Mouse (Mus musculus) limb, embryonic 10.5 days (tissue): ENCODE measurements at regions not wholly inside any gene's neighbourhood (a gene's known extent, or its start where the extent isn't known, plus 50 kb on each side); places are given as distances from the start of the nearest gene placed in this dataset.

ENCODE experiments used
- DNase-seq: peaks from one replicate; pipeline ENCODE4 v3.0.0-alpha.2; 2017; ENCODE audit warnings: low spot score
- H3K27ac ChIP-seq: fragments of 300-500 bp; sonication (generic); 2 replicates; pipeline ENCODE4 v1.5.1; 2016; ENCODE audit warnings: mild to moderate bottlenecking
- H3K27me3 ChIP-seq: fragments of 300-500 bp; sonication (generic); 2 replicates; pipeline ENCODE4 v1.6.1; 2016; ENCODE audit warnings: low read depth, mild to moderate bottlenecking; ENCODE audit not compliant: poor library complexity, severe bottlenecking
- H3K36me3 ChIP-seq: fragments of 300-500 bp; sonication (generic); 2 replicates; pipeline ENCODE4 v1.6.1; 2016; ENCODE audit warnings: mild to moderate bottlenecking, moderate library complexity
- H3K4me1 ChIP-seq: fragments of 300-500 bp; sonication (generic); 2 replicates; pipeline ENCODE4 v1.6.1; 2016
- H3K4me3 ChIP-seq: fragments of 300-500 bp; sonication (generic); 2 replicates; pipeline ENCODE4 v1.5.1; 2016; ENCODE audit warnings: mild to moderate bottlenecking, moderate library complexity
- H3K9me3 ChIP-seq: fragments of 300-500 bp; sonication (generic); replicated peaks from 2 replicates; pipeline ENCODE4 v1.6.1; 2016; ENCODE audit warnings: mild to moderate bottlenecking
- whole genome bisulfite sequencing: fragments of 180-500 bp; shearing (Covaris S2); methylation state at CpG from one replicate; pipeline ENCODE4 v1.1.7; 2016; 5-methylcytosine and 5-hydroxymethylcytosine counted together

GRCm38 (mm10) chr1:152174464-152174863 lies 84.5 kb upstream of the 1700025G04Rik start:
- 91% methylated on average over 4 of the region's 4 CpGs for WGBS
- Histone ChIP-seq H3K27ac (no peak overlapping the region), H3K4me1 (peaks cover 10% of the 10 kb centered on the region), H3K4me3 (no peak overlapping the region), H3K27me3 (no peaks in the 10 kb centered on the region), H3K36me3 (no peaks in the 10 kb centered on the region), H3K9me3 (no peaks in the 10 kb centered on the region)
- no peak for DNase-seq

GRCm38 (mm10) chr1:152171034-152171790 lies 81.3 kb upstream of the 1700025G04Rik start:
- 87% methylated on average over 16 of the region's 16 CpGs for WGBS
- no peaks in the 10 kb centered on the region for H3K36me3 ChIP-seq
- no peak overlapping the region for H3K27ac ChIP-seq
- H3K27me3 ChIP-seq = no peaks in the 10 kb centered on the region
- DNase-seq = no peak
- H3K4me3 ChIP-seq = no peak overlapping the region
- H3K9me3 ChIP-seq = no peaks in the 10 kb centered on the region
- H3K4me1 ChIP-seq = peaks cover 11% of the 10 kb centered on the region

DNA sequence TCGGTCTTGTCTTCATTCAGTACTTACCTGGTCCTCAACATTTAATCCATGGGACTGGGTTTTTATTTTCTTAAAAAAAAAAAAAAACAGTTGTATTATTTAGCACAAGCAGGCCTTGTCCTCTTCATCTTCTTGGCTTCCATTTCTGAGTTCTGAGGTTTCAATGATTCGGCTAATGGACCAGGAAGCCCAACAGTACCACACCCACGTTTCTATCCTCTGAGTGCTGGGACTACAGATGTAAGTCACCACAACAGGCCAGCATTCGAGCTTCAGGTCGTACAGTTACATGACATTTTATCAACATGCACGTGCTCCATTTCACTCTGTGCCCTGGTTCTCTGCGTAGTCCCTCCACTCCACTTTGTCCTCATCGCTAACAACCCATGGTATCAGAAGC lies 80.7 kb upstream of the 1700025G04Rik start:
- DNase-seq = no peak
- Histone ChIP-seq H3K27me3 (no peaks in the 10 kb centered on the region), H3K4me1 (peaks cover 11% of the 10 kb centered on the region), H3K36me3 (no peaks in the 10 kb centered on the region), H3K27ac (no peak overlapping the region), H3K9me3 (no peaks in the 10 kb centered on the region), H3K4me3 (no peak overlapping the region)
- 91% methylated on average over 8 of the region's 8 CpGs for WGBS

DNA sequence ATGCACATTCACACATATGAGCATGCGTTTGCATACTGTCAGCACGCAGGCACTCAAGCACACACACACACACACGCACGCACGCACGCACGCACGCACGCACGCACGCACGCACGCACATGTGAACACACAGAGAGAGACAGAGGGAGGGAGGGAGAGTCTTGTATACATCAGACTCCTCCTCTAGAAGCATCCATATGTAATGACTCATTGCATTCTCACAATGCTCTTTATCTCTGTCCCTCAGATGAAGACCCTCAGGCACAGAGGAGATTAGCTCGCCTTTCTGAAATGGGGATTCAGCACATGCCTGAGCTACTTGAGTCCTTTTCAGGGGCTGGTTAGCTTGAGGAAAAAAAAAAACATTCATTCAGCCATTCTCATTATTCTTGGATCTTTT lies 79.6 kb upstream of the 1700025G04Rik start:
- H3K27ac ChIP-seq = no peak overlapping the region
- DNase-seq = no peak

GRCm38 (mm10) chr1:152168284-152168683 lies 78.4 kb upstream of the 1700025G04Rik start:
- no peaks in the 10 kb centered on the region for H3K36me3 ChIP-seq
- no peak overlapping the region for H3K4me3 ChIP-seq
- no peak for DNase-seq
- H3K4me1 ChIP-seq = peaks cover 19% of the 10 kb centered on the region
- H3K27ac ChIP-seq = no peak overlapping the region
- no peaks in the 10 kb centered on the region for H3K27me3 ChIP-seq
- no peaks in the 10 kb centered on the region for H3K9me3 ChIP-seq
- WGBS = 80% methylated on average over 4 of the region's 4 CpGs

More for the DNA sequence above, 79.6 kb upstream of the 1700025G04Rik start:
- Histone ChIP-seq H3K36me3 (no peaks in the 10 kb centered on the region), H3K9me3 (no peaks in the 10 kb centered on the region), H3K4me1 (peaks cover 19% of the 10 kb centered on the region), H3K4me3 (no peak overlapping the region), H3K27me3 (no peaks in the 10 kb centered on the region)
- 90% methylated on average over 14 of the region's 14 CpGs for WGBS

- no peak for DNase-seq
- H3K36me3 ChIP-seq = no peaks in the 10 kb centered on the region
- H3K27me3 ChIP-seq = no peaks in the 10 kb centered on the region
- H3K4me1 ChIP-seq = peaks cover 19% of the 10 kb centered on the region
- no peak overlapping the region for H3K27ac ChIP-seq
- H3K9me3 ChIP-seq = no peaks in the 10 kb centered on the region
- WGBS = 89% methylated on average over 5 of the region's 5 CpGs
- H3K4me3 ChIP-seq = no peak overlapping the region
Observed at GRCm38 (mm10) chr1:152167716-152168115, 77.8 kb upstream of the 1700025G04Rik start.

DNA sequence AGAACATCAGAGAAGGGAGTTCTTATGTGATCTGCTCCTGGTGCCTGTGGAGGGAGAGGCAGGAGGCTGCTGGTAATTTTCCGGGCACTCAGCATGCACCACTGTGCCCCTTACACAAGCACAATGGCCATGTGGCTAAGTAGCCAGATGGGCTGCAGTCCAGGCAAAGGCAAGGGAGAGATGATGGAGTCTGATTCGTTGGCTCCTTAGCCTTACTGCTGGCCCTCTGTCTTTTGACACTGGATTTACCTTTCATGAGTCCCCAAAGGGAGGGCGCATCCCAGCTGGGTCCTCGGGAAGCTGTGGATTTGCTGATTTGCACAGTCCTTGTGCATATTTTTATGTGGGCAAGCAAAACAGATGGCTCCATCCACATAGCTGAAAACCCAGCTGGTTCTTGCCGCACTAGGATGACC lies 75.6 kb upstream of the 1700025G04Rik start:
- no peaks in the 10 kb centered on the region for H3K36me3 ChIP-seq
- H3K4me1 ChIP-seq = peaks cover 17% of the 10 kb centered on the region
- no peaks in the 10 kb centered on the region for H3K27me3 ChIP-seq
- H3K27ac ChIP-seq = peak overlapping the region; percentile 36; the same call in 1 of the 2 replicates
- no peak overlapping the region for H3K4me3 ChIP-seq
- WGBS = 79% methylated on average over 5 of the region's 5 CpGs
- H3K9me3 ChIP-seq = no peaks in the 10 kb centered on the region
- DNase-seq = peak; percentile 33

DNA sequence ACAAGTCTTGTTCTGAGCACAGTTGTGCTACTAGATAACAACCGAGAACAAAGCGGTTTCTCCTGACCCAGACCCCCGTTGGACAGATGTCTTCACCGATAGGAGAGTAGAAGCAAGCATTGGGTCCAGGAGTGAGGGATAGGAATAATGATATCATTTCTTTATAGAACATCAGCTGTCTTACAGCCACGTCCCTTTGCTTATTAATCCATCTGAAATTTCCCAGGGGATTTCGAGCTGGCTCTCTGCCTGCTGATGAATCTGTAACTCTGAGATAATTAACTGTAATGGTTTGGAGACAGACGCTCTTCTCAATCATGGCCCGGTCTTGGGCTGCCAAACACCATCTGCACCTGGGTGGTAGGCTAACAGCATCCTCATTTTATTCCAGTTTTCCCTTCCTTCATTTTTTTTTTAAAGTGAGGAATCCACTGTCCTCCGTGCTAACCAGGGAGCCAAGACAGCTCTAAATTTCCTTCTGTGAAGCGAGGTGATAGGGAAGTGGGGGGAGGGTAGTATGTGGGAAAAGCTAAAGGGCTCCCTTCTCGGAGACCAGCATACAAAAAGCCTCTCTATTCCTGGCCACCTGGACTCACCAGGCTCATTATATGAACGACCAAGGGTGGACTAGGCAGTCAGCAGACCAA lies 75.0 kb upstream of the 1700025G04Rik start:
- H3K9me3 ChIP-seq = no peaks in the 10 kb centered on the region
- no peak overlapping the region for H3K4me3 ChIP-seq
- H3K36me3 ChIP-seq = no peaks in the 10 kb centered on the region
- no peak for DNase-seq
- H3K27ac ChIP-seq = no peak overlapping the region; the same call in 1 of the 2 replicates
- H3K4me1 ChIP-seq = peaks cover 13% of the 10 kb centered on the region
- no peaks in the 10 kb centered on the region for H3K27me3 ChIP-seq
- 76% methylated on average over 12 of the region's 12 CpGs for WGBS

GRCm38 (mm10) chr1:152164212-152164611 lies 74.3 kb upstream of the 1700025G04Rik start:
- no peak overlapping the region for H3K27ac ChIP-seq
- no peaks in the 10 kb centered on the region for H3K36me3 ChIP-seq
- no peak for DNase-seq
- H3K27me3 ChIP-seq = no peaks in the 10 kb centered on the region
- WGBS = 82% methylated on average over 5 of the region's 5 CpGs
- H3K4me3 ChIP-seq = no peak overlapping the region
- H3K4me1 ChIP-seq = peaks cover 8% of the 10 kb centered on the region; the same call in 1 of the 2 replicates
- H3K9me3 ChIP-seq = no peaks in the 10 kb centered on the region

DNA sequence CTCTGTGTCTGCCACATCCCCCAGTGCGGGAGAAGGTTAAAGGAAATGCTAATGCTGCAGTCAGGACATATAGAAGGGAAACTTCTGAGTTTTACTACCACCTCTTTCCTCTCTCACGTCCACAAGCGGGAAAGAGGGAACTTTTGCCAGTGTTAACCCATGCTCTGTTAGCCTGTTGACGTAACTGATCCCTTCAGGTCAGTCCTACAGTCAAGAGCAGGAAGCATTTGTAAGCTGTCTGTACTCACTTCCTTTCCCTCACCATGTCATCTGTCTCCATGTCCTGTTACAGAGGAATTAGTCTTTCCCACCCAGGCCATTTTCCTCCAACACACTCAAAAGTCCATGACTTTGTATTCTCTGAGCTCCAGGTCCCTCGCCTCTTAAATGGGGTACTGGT lies 62.5 kb upstream of the 1700025G04Rik start:
- Histone ChIP-seq H3K27me3 (no peaks in the 10 kb centered on the region), H3K4me3 (no peak overlapping the region), H3K9me3 (no peaks in the 10 kb centered on the region), H3K27ac (no peak overlapping the region), H3K4me1 (no peaks in the 10 kb centered on the region), H3K36me3 (no peaks in the 10 kb centered on the region)
- DNase-seq = no peak
- WGBS = 77% methylated on average over 5 of the region's 5 CpGs

DNA sequence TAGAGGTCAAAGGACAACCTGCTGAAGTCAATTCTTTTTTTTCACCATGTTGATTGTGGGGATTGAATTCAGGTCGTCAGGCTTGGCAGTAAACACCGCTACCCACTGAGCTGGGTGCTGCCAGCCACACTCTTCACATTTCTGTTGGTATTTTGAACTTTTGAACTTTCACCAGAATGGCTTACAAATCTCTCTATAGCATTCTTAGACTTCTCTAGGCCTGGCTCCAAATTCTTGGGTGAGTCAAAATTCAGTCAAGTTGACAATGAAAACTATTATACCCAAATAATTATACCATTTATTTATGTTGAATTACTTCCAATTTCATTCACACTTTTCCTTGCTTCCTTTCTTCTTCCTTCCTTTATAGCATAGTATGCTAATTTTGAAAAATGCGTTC lies 58.8 kb upstream of the 1700025G04Rik start:
- Histone ChIP-seq H3K4me1 (no peaks in the 10 kb centered on the region), H3K4me3 (no peak overlapping the region), H3K27ac (no peak overlapping the region), H3K9me3 (no peaks in the 10 kb centered on the region), H3K27me3 (no peaks in the 10 kb centered on the region), H3K36me3 (no peaks in the 10 kb centered on the region)
- WGBS = 82% methylated on average over 3 of the region's 3 CpGs
- no peak for DNase-seq

GRCm38 (mm10) chr1:152140175-152140574 lies 50.2 kb upstream of the 1700025G04Rik start:
- no peak overlapping the region for H3K27ac ChIP-seq
- 87% methylated on average over 5 of the region's 5 CpGs for WGBS
- H3K4me1 ChIP-seq = no peaks in the 10 kb centered on the region
- no peak for DNase-seq
- no peaks in the 10 kb centered on the region for H3K9me3 ChIP-seq
- no peak overlapping the region for H3K4me3 ChIP-seq
- H3K36me3 ChIP-seq = no peaks in the 10 kb centered on the region
- H3K27me3 ChIP-seq = no peaks in the 10 kb centered on the region
